Mouse (Mus musculus) gastrocnemius, postnatal 36 days (tissue): ENCODE measurements at regions not wholly inside any gene's neighbourhood (a gene's known extent, or its start where the extent isn't known, plus 50 kb on each side); places are given as distances from the start of the nearest gene placed in this dataset.

ENCODE experiments used
- DNase-seq, 2 experiments: peaks; one replicate each; pipeline ENCODE4 v3.0.0; 2022
- intact Hi-C: fragments of 180-260 bp; cut with DNase I; formaldehyde crosslinking; loops from one replicate; pipeline ENCODE4 v1.15.1; 2025

DNA sequence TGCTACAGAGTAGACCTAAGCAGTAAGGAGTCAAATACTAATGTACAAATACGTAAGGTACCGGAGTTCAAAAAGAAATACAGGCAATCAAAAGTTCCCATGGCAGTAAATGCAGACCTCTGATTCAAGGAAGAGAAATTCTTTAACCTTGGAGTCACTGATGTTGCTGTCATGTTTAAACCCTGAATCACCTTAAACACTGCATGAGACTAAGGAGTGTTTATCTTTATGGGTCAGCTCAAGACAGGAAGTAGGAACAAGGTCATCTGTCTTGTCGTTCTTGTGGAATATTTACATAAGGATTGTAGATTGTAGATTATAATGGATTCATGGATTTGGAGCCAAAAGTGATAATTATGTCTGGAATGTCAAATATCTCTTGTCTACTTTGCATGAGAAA lies 1708.7 kb upstream of the Slc10a2 start:
- DNase-seq, result no peak
- intact Hi-C loops, result no loop called here

DNA sequence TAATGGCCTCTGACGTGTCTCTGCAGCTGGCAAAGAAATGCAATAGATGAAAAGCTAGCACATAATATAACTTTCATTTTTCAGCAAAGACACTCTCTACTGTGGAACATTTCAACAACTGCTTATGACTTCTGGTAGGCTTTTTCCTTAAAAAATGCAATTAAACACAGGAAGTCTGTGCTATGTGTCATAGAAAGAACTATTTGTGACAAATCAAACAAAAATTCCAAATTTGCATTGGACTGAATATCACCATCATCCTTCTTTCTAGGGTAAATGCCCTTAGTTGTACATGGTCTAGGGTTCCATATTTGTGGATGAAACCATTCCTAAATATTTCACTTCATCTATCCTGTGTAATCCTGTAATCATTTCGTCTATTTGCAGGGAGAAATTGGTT lies 1702.0 kb upstream of the Slc10a2 start:
- intact Hi-C loops, result no loop called here
- no peak for DNase-seq

DNA sequence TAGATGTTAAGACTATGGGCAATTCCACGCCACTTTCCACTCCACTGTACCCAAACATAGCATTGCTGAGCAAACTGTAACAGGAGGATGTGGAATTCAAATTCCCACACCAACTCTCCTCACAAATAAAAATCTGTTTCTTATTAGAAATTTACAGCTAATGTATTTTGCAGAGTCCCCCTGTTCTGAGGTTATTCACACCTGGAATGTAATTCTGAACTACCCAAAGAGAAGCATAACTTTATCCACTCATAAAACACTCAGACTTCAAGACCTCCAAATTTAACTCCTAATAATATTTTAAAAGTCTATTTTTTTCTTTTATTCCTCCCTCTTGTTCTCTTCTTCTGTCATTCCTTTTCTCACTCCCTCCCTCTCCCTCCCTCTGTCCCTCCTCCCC lies 1698.0 kb upstream of the Slc10a2 start:
- DNase-seq, result no peak
- intact Hi-C loops, result no loop called here

DNA sequence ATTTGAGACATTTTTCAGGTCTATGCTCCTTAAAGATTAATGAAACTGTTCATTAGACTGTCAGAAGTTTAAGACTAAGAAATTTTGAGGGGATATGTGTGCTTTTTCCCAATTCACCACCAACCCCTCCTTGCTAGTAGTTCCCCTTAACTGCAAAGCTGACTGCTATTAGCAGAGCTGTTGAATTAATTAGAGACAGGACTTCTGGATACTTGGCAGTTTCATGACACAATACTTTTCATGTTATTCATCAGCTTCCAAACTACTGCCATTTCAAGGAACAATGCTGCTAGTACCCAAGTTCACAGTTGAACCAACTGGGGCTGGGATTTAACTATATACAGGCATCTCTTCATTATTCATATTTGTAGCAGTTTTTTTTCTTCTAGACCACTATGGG lies 1695.9 kb upstream of the Slc10a2 start:
- no peak for DNase-seq
- intact Hi-C loops, result no loop called here

DNA sequence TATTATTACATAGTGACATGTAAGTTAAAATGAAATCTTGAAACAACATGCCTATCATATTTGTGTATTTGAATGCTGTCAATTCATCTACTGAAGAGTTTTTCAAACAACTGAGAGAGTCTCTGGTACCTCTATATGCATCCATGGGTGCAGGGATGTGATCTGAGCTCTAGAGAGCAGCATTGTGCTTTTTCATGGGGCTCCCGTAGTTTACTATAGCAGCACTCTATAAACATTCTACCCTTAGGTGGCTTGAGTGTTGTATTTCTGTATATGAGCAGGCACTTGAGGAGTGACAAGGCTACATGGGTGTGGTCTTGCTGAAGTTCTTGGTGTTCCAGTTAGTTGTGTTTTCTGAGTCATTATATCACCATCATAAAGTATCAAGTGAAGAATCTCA lies 1683.9 kb upstream of the Slc10a2 start:
- no peak for DNase-seq
- intact Hi-C loops, result no loop called here

DNA sequence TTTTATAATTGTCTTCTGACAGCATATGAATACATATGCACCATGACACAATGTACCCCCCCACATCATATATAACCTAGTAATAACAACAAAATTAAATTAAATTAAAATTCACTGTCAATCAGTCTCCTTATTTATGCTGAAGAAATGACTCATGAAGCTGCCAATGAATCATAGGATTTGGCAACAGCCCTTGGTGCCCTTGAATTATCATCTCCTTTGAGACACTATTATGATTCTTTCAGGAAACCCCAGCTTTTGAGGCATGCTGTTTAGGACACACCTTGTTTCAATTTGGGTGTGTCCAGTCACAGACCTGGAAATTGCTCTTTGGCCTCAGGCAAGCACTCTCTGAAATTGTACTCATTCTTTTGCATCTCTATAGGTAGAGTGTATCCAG lies 1675.8 kb upstream of the Slc10a2 start:
- intact Hi-C loops, result no loop called here
- DNase-seq, result no peak

DNA sequence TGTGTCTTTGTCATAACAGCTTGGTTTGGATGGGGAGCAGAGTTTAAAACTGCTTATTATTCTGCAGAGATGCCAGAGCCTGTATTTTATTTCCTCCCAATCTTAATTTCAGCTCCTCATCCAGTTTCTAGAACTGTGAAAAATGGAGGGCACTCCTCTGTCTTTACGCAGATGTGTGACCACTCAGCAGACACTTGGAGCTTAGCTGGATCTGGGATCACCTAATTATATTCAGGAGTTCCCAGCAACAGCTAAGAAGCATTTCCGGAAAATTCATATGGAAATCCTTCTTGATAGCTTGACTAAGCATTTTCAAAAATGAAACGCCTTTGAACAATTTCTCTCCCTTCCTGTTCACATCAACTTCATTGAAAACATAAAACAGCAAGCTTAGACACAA lies 1670.0 kb upstream of the Slc10a2 start:
- intact Hi-C loops, result no loop called here
- no peak for DNase-seq

DNA sequence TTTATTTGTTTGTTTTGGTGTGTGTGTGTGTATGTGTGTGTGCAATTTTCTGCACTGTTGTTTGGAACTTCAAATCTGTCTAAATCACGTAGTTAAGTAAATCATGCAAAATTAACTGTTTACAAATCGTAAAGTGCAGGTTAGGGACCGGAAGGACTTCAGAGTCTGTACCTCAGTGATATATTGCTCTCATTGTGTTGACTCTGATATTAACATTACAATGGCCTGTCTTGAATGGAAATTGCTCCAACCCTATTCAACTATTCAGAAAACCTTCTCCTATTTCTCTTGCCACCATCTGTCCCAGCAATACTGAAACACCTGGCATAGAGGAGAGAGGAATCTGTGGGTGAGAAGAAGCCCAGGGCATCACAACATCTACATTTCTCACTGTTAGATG lies 1624.4 kb upstream of the Slc10a2 start:
- intact Hi-C loops, result no loop called here

DNA sequence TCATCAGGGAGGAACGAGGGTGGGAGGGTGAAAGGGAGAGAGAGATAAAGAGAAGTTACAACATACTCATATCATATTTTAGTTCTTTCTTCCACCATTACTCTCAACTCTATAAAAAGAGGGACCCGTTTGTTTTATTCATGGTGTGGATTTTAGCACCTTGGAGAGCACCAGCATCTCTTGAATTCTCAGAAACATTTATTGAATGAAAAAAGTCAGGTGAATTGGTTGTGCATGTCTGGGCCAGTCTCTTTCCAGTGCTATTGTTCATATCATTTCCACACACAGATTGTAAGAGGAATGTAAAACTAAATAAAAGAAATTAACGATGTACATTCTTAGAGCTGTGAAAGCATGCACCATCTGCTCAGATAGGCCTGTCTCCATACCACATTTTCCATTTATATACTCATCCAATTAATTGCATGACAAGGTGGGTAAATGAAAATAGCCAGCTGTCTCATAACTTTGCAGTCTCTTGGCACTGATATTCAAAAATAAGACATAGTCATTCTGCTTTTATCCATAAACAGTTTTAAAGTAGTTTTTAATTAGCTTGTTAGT lies 1603.8 kb upstream of the Slc10a2 start:
- DNase-seq, result no peak
- intact Hi-C loops, result no loop called here

More for the DNA sequence above, 1624.4 kb upstream of the Slc10a2 start:
- no peak for DNase-seq

DNA sequence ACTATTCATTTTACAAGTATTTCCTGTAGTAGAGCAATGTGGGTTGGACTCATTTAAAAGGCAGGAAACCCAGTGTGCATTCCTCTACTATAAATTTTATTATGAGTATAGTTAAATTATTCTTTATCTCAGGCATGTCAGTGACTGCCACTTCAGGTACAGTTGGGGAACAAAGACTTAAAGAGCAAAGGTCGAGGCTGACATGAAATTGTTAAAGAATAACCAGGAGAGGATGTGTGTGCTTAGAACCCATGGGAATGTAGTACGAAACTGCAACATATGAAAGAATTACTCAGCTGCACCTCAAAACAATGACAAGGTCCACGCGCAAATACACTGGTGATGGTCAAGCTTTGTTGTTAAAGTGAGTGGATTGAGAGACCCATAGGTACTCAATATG lies 1583.4 kb upstream of the Slc10a2 start:
- intact Hi-C loops, result no loop called here
- DNase-seq, result no peak

DNA sequence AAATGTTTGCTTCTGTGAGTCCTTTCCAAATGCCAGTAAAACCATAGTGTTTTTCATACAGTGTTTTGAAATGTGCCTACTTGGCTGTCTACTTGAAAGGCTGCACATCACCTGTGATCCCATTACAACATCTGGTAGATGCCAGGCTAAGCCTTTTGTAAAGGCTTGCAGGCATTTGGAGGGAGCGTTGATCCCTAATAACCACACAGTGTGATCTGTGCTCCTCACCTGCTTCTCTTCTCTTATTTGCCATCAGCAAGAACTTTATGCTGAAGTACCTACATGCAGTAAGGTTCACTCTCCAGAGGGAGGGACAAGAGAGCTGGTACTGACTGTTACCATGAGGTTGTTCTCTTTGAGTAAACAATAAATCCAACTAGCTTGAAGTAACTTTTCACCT lies 1553.7 kb upstream of the Slc10a2 start:
- intact Hi-C loops, result no loop called here
- no peak for DNase-seq

DNA sequence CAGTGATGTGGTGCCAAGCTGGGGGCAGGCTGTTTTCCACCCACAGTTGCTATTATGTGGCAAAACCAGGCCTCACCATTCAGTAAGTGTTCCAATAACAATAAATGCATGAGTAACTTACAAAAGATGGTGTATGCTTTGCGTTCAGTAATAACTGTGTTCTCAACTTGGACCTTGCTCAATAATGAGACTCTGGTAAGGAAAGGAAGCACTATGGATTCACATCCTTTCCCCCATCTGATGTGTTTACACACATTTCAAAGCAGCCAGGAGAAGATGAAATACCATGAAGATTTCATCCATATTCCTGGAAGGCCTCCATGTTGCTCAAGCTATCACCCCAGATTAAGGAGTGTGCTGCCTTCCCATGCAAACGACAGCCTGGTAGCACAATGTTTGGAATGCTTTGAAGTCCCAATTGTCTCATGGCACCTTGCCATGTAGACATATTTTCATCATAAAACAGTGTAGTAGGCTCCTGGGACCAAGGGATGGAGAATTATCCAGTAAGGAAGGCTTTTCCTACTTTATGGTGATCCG lies 1552.4 kb upstream of the Slc10a2 start:
- intact Hi-C loops, result no loop called here
- DNase-seq, result no peak

DNA sequence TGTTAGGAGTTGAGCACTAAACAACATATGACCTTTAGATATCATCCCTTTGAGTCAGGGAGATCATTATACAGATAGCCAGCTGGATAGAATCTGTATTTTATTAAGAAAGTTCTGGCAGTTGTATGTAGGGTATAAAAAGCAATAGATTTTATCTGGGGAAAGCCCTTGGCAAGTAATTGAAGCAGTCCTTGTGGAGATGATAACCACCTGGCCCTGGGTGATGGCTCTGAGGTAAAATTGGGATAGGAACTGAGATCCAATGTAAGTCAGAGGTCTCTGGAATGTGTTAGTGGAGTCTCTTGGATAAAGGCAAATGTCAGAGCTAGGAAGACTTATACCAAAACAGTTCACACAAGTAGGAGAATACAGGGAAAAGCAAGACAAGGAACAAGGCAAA lies 1547.0 kb upstream of the Slc10a2 start:
- intact Hi-C loops, result no loop called here
- no peak for DNase-seq

DNA sequence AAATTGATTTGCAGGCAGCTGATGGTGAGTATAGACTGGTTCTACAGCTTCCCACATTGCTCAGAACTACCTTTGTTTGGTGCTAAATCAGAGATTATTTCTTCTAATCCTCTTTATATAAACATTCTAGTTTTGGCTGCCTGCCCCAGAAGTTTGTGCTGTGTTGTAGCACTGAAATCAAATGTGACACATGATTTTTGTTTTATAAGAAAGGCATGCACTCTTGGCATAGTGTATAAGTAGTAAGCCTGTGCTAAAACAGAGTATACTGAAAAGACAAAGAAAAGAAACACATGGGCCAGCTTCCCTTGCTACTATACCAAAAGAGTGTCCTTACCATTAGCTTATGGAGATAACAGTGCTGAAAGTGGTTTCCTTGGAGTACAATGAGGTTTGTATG lies 1542.9 kb upstream of the Slc10a2 start:
- intact Hi-C loops, result no loop called here
- no peak for DNase-seq

DNA sequence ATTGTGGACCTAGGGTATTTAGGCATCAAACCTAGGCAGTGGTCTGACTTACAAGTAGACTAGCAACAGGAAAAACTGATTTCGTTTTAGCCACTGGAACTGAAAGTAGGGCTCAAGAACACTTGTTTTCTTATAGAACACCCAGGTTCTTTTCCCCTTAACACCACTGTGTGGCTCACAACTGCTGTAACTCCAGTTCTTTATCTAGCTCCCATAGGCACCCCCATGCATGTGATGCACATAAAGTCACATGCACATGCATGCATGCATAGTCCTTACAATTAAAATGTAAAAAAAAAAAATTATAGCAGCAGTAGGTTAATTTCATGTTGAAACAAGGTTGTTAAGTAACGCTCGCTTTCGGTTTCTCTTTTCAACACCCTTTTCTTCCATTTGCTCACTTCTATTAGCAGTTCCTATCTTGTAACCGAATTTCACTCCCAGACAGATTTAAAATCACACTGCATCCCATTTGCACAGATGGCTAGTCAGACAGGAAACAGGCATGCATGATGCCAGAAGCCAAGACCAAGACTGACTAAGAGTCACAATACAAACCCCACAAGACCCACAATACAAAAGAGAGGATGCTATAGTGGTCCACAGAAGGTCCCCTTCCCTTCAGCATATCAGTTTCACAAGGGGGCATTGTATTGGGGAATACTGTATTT lies 1540.3 kb upstream of the Slc10a2 start:
- intact Hi-C loops, result no loop called here
- DNase-seq, result no peak

DNA sequence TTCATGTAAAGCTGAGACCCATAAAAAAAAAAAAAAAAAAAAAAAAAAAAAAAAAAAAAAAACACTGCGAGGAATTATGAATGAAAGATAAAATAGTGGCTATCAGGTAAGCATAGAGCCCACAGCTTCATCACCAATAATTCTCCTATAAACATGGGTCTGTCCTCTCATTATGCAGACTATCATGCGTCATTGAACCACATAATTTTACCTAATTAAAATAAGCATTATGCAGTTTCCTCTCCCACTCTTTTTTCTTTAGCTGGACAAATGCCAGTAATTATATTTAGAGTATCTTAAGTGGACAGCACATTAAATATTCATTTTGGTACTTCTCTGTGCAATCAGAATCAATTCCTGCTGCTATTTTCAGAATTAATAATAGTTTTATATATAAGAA lies 1539.2 kb upstream of the Slc10a2 start:
- DNase-seq, result no peak
- intact Hi-C loops, result no loop called here

DNA sequence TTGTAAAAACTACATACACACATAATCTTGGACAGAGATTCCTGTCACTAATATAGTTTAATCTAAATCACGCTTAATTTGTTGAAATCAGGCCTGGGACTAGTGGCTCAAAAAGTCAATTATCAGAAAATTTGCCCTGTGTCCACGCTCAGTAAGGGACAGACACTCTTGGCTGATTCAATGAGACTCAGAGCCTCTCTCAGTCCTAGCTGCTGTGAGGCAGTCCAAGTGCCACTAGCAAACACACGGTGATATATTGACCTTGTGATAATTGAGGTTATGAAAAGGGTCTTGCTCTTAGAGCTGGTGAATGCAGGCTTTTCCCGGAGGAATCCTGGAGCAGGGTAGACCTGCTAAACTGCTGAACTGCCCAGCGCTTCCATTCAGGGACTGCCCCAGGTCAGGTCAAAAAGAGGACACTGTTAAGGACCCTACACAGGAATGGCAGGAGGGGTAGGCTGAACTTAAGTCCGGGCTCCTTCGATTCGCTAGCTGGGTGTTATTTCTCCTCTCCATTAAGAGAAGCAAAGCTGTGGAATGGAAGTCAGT lies 1521.9 kb upstream of the Slc10a2 start:
- intact Hi-C loops, result no loop called here
- DNase-seq, result no peak

DNA sequence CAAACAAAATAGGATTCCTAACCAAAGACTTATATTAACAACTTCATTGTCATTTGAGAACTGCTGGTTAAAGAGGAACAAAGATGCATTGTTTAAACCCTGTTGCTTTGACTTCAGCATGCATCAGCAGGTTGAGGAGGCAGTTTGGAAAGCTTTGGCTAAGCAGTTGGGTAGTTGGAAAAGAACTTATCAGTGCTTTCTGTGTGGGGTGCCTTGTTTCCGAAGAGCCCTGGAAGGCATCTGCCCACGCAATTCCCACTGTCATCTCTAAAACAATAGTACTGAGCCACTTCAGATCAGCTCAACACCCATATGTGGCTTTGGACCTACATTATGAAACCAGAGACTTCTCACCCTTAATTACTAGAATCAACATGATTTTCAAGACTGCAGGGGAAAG lies 1503.7 kb upstream of the Slc10a2 start:
- intact Hi-C loops, result no loop called here
- DNase-seq, result no peak

DNA sequence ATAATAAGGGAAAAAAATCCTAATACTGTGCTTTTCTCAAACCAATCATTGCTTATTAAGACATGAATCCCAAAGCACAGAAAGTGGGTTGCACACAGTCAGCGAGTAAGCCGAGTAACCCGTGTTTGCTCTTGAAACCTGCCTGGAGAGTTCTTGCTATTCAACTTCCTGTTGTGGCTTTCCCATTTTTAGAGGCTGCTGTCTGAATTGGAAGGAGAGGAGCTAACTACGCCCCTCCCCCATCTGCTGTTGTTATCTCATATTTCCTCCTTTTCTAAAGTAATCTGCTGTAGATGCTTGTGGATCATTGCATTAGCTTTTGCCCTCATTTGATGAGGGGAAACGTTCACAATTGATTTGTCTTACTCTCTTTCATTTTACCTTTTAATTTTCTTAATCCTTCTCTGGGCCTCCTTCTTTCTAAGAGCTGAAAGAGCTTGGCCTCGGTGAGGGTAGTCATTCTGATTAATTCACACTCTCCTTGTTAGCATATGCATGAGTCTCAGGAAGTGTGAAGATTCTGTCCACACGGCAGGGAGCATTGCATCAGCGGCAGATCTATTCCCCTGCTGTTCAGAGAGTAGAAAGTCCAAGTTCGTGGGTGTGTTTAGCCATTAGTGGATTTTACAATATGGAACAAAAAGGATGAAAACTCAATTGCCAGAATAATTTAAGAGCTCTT lies 1501.8 kb upstream of the Slc10a2 start:
- intact Hi-C loops, result no loop called here
- DNase-seq, result no peak

DNA sequence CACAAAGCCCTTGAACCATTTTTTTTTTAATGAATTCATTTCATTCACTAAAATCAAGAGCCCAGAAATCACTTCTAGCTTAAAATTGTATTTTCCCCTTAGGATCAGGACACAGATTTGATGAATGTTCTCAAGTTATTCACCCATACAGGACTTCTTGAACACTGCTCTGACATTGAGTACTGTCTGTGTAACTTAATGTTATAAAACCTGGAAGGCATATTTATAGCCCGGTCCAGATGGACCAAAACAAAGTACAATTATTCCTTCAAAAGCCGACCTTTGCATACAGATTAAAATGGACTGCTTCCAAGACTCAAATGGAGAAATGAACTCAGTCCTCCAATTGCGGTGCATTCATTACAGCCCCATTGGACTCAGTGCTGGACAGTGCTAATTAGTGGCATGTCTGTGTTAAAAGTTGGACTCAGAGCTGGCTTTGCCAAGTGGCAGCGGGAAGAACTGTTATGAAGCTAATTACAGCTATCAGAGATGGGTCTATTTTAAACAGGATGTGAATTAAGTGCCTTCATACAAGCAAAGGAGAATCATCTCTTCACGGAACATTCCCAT lies 1499.2 kb upstream of the Slc10a2 start:
- no peak for DNase-seq
- intact Hi-C loops, result no loop called here

DNA sequence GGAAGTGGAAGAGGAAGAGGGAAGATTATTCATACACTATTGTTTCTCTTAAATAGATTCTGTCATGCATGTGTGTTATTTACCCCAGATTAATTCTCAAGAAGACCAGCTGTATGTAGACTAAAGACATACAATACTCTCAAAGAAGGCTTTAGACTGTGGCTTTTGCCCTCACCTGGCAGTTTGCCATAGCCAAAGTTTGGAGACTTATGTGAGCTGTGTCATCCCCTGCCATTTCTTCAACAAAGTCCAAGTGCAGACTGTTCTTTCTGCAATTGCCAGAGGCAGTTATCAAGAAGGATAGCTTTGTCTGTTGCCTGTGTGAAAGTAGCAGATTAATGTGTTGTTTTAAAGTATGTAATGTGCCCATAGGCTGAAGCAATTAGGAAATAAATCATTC lies 1485.0 kb upstream of the Slc10a2 start:
- DNase-seq, result no peak
- intact Hi-C loops, result no loop called here
